Mouse (Mus musculus) ovary, adult 18-20 months (tissue): ENCODE measurements around the gene Prkaa2.

ENCODE experiments used
- DNase-seq: peaks from one replicate; pipeline ENCODE4 v3.0.0; 2022; ENCODE audit warnings: low spot score, mixed read lengths

The Prkaa2 gene

DNA sequence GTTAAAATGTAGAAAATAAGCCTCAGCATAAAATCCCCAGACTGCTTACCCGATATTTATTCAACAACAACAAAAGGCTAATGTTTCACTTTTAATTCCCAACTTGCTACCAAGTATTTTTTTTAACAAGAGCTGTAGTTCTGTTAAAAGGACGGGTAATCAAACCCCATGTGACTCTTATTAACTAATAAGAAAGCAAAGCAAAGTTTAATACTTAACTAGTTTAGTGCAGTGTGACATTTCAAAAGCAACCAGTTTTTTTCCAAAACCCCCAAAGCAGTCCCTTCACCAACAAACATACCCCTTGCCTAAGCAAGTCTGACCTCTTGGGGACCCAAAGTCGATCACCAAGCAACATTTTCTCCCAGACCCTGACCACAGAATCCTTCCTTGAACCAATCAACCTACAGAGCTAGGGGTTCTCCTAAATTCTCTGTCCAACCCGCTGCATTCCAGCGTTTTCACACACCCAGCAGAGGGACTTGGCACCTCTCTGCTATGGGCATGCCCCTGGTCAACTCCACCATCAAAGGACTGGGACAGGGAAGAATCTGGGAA, 970 bp downstream of the Prkaa2 start:
- DNase-seq = no peak

DNA sequence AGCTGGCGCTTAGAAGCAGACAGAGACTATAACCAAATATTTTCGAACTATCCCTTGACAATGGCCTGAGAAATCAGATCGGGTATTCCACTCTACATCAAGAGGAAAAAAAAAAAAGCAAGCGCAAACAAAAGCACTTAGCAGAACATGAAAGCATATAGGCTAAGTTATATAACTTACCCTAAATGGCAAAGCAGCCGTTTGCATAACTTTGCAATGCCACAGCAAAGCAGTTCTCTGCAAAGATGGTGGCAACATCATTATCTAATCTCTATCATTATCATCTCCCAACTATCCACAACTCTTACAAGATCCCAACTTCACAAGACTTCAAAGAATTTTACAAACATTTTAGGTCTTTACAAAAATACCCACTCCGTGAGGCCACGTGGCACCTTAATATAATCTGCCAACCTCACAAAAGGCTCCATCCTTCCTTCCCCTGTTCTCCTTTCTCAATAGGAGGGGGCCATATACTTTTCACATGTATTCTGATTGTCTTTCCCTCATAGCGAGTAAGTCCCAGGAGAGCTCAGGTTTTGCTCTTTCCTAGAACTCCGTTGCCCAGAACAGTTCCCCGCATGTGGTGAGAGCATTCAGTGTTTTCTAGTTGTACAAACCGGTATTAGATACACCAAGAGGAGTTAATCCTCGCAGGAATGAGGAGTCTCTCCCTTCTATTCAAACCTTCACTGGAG, 1.6 kb downstream of the Prkaa2 start:
- no peak for DNase-seq

DNA sequence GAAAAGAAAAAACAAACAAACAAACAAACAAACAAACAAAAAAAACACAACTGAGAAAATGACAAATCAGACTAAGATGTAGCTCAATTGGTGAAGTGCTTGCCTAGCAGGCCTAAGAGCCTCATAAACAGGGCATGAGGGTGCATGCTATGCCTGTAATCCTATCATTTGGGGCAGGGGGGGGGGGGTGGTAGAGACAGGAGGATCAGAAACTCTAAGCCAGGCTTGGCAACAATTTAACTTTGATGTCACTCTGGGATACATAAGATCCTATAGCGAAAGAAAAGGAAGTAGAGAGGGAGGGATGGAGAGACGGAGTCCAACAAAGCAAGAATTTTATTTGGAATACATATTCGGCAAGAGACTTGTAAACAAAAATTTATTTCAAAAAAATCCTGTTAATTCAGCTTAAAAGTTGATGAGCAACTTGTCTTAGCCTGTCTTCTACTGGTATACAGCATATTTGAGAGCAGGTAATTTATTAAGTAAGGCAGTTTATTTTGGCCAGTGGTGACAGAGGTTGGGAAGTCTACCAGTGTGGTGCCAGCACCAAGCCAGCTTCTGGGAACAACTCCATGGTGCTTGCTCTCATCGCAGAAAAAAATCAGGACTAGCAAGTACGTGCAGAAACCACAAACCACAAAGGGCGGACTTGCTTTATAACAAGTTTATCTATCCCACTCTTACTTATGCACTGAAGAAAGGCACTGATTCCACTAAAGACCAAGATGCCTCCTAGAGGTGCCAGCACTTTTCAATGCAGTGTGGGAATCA, 5.4 kb downstream of the Prkaa2 start:
- no peak for DNase-seq

DNA sequence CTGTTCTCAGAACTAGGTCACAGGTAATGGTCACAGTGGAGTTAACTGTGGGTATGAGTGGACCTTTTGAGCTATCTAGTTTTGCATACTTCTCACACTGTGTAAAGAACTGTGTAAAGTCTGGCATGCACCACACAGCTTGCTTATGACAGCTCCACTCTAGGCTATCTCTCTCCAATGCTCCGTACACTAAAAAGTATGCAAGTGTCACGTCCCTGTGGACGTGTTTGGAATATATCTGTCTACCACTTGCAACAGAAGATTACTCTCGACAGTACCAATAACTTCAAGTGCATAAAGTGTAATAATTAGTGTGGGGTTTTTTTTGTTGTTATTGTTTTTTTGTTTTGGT, 8.4 kb downstream of the Prkaa2 start:
- DNase-seq = no peak

DNA sequence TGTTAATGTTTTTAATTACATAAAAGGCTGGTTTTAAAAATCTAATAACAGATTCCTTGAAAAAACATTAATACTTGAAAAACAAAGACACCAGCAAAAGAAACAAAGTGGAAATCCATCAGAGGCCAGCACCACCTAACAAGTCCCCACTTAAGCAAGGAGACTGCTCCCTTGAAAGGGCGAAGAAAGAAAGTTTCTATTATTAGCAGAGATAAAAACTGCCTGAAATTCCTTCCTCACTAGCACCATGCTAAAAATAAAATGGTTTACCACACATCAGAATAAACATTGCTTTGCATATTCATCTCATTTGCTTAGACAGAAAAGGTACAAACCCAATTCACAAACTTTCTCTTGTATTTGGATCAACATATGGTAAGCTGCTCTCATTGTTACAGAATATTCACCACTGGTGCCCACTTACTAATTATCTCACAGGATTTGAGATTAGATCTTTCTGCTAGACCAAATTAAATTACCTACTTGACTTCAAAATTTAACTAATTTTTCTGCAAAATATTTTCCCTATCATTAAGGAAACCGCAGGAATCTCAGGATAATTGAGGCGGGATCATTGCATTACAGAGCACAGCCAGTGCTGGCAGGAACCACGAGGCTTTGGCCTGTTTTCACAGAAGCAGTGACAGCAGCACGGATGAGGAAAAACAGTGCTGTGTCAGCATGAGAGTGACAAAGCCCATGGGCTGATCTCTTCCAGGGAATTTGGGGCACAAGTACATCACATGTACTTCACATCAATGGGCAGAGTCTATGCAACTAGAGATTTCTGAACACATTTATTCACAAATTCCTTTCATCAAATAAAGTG, 9.0 kb downstream of the Prkaa2 start:
- no peak for DNase-seq

DNA sequence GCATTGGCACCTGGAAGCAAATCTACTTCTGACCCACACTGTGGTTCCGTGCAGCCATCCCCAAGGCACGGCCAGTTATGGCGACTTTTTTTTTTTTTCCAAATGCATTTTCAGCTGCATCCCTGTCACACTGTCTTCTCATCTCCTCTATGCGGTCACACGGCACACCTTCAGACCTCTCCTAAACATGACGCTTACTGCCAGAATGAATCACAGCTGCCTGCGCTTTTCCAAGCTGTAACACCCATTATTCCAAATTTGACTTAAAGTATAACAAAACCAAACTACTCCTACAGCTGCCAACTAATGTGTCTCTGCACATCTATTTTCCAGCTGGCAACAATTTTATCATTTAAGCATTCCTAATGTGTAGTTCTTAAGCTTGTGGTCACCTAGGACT, 11.0 kb downstream of the Prkaa2 start:
- no peak for DNase-seq

DNA sequence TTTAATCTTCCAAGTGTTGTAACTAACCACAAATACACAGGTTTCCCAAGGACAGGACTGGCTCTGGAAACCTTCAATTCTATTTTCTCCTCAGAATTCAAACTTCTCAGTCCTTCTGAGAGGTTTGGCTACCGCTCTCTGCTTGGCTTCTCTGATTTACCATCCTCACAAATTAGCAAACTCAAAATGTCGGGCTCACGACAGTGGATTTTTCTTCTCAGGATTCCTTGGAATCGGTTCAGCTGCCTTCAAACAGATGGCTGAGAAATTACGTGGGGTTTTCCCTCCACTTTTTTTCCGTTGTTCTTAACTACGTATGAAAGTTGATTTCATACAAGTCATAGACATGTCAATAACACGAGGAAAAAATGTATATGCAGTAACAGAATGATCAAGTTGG, 11.5 kb downstream of the Prkaa2 start:
- DNase-seq = no peak

DNA sequence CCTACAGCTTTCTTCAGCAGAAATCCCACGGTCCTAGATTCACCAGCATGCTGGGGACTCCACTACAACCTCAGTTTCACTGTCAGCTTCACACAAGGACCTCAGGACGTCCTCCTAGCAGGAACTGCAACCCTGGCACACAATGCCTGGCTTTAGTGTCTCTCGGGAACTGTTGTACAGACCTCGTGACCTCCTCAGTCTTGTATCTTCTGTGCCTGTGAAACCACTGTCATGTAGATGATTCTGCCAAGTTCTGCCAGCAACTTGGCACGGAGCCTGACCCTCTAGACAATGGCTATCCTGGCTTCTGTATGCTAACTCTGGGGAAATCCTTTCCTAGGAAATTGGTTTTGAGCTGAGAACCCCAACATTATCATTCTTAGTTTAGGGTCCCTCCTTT, 14.4 kb downstream of the Prkaa2 start:
- no peak for DNase-seq

DNA sequence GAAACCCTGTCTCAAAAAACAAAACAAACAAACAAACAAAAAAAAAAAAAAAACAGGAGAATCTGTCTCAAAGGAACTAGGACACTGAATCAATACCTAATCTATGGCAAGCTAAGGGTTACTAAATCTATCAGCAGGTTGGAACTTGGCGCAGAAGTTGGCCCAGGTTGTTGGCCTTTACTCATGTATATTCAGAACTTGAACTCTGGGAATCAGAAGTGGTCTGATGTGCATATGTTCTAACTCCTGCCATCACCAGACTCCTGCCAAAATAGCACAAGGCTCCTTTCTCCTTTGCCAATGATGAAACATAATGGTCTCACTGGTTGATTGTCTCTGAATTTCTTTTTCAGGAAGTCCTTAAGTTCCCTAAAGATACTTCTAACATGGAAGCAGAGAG, 15.7 kb downstream of the Prkaa2 start:
- no peak for DNase-seq

DNA sequence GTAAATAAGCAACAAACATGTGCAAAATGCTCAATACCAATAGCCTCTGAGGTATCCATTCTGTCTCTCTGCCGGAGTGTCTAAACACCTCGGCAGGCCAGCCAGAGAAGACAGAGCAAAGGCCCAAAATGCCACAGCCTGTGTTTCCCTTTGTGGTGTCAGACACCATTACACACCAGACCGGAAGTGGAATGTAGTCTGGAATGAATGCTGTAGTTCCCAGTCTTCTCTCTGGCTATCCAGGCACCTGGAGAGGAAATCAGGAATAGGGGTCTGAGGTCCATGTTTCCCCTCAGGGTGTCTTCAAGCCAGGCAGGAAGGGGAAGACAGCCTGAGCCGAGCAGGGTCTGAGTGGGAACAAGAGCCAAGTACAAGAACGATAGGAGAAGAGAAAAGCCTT, 19.3 kb downstream of the Prkaa2 start:
- DNase-seq = no peak

DNA sequence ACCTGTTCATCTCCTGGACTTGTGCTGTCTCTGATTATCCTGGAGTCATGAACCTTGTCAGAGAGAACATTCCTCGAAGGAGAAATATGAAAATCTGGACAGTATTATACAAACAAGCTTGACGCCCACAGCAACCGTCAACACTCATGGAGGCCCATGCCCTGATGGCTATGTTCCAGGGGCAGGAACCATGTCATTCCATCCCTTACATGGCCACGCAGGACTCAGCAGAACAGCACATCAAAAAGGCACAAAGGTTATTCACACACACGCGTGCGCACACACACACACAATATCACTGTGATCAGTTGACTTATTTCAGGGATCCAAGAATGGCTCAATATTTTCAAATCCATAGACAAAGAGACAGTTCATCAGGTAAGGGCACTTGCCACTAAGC, 20.3 kb downstream of the Prkaa2 start:
- DNase-seq = no peak

DNA sequence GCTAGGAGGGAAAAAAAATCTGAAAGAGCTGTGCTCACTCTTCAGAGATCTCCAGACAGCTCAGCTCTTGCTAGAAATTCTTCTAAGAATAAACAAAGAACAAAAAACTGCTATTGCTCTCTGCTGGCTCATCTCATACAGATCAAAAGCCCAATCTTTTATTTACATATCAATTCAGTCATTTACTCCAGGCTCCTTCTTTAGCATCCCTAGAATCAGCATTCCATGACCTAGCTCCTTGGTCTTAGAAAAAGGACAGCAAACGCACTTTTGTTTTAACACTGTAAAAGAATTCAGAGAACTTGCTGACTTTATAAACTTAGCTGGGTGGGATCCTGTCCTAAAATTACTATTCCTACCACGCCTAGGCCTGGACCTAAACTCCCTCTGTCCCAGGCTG, 21.0 kb downstream of the Prkaa2 start:
- DNase-seq = no peak

DNA sequence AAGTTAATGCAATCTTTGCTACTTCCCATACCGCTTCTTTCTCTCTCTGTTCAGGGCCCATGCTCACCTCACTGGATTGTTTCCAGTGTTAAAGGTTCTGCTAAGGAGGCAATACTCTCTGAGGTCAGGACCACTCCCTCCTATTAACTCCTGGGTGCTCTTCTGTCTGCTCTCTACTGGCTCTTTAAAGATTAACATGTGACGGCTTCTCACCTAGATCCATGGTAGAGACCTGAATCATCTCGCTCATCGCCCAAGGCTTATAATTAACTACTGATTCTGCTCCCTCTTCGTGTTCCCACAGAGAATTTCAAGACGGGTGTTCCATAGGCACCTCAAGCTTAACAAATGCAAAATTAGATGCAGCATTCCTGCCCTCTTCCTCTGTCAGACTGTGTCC, 33.5 kb downstream of the Prkaa2 start:
- no peak for DNase-seq

DNA sequence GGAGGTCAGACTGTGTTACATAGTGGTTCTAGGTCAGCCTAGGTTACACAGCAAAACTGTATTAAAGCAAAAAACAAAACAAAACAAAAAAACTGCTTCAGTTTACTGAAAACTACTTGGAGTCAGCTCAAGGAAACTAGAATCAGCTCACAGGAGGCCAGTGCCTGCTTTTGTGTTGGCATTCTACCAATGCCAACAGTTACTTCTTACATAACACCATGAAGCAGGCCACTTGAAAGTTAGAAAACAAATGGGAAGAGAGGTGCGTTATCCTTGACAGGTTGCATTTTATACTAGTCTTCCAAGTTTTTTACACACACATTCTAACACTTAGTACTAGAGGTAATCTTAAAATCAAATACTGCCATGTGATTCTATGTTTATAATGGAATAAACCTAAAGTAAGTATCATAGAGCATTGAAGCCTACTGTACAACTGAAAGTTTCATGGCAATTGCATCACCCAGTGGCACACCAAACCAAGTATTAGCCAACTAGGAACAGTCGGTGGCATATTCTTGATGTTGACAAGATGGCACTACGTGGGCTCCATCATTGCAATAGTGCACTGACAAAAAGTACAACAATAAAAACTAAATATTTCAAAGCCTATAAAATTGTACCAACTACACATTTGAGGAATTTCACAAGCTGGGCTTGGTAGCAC, 37.8 kb downstream of the Prkaa2 start:
- no peak for DNase-seq

DNA sequence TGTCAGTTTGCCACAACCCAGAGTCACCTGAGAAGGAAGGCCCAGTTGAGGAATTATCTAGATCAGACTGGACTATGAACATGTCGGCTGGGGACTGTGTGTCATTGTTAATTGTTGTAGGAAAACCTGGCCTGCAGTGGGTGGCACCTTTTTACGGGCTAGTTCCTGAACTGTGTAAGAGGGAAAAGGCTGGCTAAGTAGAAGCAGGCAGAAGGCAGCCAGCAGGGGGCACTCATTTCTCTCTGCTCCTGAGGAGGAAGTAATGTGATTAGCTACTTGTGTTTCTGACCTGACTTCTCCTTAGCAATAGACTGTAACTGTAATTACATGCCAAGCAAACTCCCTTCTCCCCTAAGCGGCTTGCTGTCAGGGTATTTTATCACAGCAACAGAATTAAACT, 38.7 kb downstream of the Prkaa2 start:
- DNase-seq = peak; percentile 37

DNA sequence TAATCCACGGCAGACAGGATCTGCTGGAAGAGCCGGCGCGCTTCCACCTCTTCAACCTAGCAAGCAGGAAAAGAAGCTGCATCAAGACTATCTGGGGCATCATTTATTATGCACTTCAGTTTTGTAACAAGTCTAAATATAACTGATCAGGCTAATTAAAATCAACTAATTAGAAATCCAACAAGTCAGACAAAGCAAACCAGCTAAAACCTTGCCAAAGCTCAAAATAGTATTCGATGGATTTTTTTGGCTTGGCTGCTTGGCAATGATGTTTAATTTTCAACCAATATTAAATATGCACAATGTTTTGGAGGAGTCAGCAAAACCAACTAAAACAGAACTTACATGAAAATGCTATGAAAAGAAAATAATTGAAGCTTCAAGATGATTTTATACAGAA, 58.4 kb downstream of the Prkaa2 start:
- DNase-seq = no peak

DNA sequence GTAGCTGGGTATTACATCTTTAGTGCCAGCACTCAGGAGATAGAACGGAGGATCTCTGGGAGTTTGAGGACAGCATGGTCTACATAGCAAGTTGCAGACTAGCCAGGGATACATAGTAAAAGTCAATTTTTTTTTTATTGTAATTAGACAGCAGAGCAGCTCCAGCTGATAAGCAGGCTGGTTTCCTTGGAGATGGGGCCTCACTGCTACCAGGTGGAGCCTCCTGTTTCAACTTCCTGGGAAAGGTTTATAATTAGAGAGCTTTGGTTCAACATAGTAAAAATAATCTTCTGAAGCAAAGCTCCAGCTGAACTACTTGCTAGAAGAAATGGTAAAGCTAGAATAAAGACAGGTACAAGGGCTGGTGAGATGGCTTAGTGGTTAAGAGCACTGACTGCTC, 59.6 kb downstream of the Prkaa2 start:
- DNase-seq = no peak

DNA sequence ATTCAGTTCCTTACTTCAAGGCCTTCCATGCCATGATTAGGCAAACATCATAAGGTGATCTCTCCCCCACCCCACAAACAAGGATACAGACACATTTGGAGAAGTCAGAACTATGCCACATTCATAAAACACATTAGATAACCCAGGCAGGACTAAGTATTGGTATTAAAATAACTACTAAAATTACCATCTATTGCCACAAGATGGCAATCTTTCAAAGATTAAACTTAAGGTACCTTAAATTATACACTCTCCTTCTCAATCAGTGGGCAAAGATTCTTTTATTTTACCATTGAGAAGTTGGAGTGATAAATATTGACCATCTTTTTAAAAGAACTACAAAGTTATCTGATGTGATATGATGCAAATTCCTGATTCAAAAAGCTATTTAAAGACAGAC, 75.4 kb downstream of the Prkaa2 start:
- DNase-seq = no peak

DNA sequence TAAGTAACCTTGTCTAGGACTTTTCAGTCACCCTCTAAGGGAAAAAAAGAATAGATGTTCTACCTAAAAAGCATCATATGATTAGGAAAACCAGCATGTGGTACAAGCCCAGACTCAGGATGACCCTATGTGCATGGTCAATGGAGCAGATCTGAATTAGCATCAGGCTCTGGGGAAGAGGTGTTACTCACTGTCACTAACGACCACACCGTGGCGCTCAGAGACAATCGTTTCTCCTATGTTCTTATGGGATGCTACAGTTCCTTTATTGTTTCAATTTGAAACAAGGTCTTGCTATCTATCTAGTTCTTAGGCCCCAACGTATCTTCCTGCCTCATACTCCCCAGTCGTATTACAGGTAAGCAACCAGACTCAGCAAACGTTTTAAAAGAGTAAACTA, 76.5 kb downstream of the Prkaa2 start:
- DNase-seq = no peak

DNA sequence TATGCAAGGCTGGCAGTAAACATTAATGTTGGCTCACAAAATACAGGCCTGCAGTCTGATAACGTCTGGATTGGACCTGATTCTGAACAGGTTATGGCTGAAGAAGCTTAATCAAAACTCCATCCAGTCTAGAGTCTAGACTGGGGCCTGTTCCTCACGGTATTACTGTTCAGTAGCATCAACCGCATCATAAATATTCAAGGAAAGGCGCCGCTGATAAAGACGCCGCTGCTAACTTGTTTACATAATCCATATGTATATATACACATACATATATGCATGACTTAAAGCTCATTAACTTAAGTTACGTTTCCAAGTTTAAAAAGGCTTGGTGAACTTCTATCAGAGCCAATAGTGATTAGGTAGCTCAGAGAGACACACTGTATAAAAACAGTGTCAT, 78.6 kb downstream of the Prkaa2 start:
- no peak for DNase-seq

DNA sequence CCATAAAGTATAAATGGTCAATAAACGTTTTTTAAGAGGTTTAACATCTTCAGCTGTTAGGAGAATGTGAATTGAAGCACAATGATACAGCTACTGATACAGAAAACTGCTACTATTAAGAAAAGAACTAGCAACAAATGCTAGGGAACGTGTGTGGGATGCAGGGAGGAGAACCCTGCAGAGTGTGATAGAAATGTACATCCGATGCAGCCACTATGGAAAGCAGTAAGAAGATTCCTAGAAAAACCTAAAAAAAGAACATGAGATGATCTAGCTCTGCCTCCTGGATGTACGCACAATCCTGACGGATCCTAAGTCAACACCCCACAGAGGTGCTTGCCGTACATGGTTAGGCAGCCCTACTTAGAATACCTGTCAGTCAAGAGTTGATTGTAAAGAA, 82.4 kb downstream of the Prkaa2 start:
- no peak for DNase-seq

DNA sequence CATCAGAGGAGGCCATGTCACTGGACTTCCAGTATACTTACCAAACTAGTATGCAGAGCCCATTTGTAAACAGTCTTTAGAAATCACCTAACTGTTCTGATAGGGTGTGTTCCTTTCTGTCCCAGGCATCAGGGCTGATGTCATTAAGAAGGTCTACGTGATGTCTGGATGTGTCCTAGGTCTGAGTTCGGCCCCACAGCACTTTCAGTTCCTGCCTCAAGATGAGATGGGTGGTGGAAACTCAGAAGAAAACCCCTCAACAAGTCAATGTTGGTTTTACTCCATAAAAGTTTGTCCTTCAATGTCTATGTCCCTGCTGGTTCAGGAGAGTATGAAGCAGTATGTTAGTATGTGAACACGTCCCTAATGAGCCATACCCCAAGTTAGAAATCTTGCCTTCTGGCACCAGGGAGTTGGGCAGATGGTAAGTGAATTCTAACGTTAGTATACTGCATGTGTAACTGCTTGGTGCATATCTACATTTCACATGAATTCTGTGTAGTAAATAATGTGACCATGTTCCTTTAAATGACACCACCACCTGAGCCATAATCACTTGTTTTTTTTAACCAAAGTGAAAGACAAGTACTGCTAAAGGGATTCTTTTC, 93.6 kb downstream of the Prkaa2 start:
- no peak for DNase-seq
